Mouse (Mus musculus): Measurements from ENCODE around the gene Coq10b.
"Not testable (repeated sequence)": the region's sequence is repeated elsewhere in the genome, so short reads cannot be mapped to it uniquely, and the experiment has no call there.

The Coq10b gene

GRCm38 (mm10) chr1:55055322-55056115 is 2.9 kb downstream of the Coq10b start:
- DNase-seq (ENCODE audit: low spot score in 2 of 2), result no peak

- DNase-seq (ENCODE audit: low spot score in 2 of 2), result not testable (repeated sequence)
Observed at GRCm38 (mm10) chr1:55058383-55058782, 5.8 kb downstream of the Coq10b start.

DNA sequence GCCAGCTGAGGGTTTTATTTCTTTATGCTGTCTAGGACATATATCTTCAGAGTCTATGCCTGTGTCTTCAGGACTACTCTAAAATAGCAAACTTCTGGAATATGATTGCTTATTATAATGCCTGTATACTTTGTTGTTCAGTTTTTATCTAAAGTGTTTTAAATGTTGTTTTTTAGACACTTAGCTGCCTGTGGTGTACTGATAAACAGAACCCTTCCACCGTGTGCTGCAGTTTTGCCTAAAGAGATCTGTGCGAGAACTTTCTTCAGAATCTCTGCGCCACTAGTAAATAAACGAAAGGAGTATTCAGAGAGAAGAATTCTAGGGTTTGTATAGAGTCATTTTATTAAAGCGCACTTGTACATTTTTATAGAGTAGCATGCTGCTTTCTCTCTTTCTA is 8.5 kb downstream of the Coq10b start:
- no peak for DNase-seq (ENCODE audit: low spot score in 2 of 2)

DNA sequence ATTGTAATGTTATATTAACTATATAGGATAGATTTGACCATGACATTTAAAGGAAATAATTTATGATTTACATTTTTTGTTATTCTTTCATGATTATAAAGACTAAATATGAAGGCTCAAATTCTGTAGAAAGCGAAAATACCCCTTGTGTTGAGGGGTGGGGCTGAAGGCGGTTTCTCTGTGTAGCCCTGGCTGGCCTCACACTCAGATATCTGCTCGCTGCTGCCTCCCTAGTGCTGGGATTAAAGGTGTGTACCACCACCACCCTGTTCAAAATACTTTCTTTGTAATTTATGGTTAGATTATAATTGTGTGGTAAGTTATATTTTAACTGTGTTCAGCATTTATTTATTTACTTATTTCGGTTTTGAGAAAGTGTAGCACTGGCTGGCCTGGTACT is 9.2 kb downstream of the Coq10b start:
- DNase-seq (ENCODE audit: low spot score in 2 of 2), result no peak

DNA sequence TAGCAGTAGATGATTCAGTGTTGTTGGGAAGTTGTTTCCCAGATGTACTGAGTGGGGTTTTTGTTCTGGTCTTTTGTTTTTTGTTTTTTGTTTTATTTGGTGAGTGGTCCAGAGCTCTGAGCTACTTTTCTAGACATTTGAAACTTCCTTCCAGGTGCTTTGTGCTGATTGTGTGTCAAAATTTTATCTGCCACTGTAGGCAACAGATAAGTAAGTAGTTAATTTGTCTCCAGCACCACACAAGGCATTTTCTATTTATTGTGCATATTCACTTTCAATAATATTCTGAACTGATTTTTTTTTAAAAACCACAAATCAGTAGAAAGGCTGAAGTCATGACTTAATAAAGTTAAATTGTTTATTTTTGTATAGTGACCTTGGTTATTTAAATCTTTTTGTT is 19.8 kb downstream of the Coq10b start:
- DNase-seq (ENCODE audit: low spot score in 2 of 2), result not testable (repeated sequence)

DNA sequence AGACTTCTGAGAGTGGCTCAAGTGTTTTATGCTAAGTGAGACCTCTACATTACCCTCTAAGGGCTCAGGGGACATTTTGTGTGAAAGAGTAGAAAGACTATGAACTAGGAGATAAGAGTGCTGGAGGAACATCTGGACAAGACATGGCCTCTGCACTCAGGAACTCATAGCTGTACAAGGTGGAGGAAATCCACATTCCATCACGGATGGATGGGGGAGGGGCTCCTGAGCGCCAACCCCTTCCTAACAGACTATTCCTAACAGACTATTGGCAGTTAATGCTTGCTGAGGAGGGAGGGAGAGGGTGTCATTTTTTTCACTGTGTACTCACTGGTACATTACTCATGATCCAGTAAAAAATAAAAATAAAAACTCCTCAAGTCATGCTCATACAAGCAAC is 22.2 kb downstream of the Coq10b start:
- DNase-seq (ENCODE audit: low spot score in 2 of 2), result no peak

GRCm38 (mm10) chr1:55075652-55076394 is 23.3 kb downstream of the Coq10b start:
- DNase-seq (ENCODE audit: low spot score in 2 of 2), result no peak

DNA sequence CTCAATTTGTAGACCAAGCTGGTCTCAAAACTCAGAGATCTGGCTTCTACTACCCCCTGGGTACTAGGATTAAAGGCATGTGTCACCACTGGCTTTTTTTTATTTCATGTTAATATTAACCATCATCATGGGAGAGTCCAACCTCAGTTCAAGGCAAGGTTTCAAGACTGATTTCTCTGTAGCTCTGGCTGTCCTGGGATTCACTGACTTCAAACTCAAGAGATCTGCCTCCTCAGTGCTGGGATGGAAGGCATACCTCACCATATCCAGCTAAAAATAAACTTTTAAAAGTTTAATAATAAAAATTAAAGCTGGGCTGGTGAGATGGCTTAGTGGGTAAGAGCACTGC is 23.8 kb downstream of the Coq10b start:
- DNase-seq (ENCODE audit: low spot score in 2 of 2), result no peak

GRCm38 (mm10) chr1:55076849-55077516 is 24.4 kb downstream of the Coq10b start:
- no peak for DNase-seq (ENCODE audit: low spot score in 2 of 2)

- DNase-seq (ENCODE audit: low spot score in 2 of 2), result no peak
Observed at GRCm38 (mm10) chr1:55079677-55080076, 27.1 kb downstream of the Coq10b start.

GRCm38 (mm10) chr1:55082106-55082505 is 29.5 kb downstream of the Coq10b start:
- no peak for DNase-seq (ENCODE audit: low spot score in 2 of 2)

- no peak for DNase-seq (ENCODE audit: low spot score in 2 of 2)
Observed at GRCm38 (mm10) chr1:55085781-55086366, 33.3 kb downstream of the Coq10b start.

DNA sequence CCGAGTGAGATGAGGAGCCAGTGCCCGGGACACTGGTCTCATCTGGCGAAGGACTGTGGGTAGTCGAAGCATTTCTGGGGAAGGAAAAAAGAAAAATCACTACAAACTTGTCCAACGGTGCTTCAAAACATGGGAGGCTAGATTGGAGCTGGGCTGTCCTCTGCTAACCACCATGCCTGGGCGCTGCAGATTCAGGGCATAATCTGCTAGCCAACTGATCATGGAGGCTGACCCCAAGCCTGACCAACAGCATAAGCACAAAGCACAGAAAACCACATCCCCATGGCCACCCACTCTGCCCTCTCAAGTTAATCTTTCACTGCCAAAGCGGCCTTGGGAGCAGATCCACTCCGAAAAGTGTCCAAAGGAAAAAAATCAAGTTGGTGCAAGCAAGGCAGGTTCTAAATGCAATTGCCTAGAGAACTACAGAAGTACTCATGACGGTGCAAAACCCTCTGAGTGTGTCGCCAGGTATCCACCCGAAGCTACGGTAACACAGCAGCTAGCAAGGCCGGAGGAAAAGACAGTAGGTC is 34.4 kb downstream of the Coq10b start:
- peak; percentile 14 to 20 for DNase-seq (ENCODE audit: low spot score in 2 of 2)

DNA sequence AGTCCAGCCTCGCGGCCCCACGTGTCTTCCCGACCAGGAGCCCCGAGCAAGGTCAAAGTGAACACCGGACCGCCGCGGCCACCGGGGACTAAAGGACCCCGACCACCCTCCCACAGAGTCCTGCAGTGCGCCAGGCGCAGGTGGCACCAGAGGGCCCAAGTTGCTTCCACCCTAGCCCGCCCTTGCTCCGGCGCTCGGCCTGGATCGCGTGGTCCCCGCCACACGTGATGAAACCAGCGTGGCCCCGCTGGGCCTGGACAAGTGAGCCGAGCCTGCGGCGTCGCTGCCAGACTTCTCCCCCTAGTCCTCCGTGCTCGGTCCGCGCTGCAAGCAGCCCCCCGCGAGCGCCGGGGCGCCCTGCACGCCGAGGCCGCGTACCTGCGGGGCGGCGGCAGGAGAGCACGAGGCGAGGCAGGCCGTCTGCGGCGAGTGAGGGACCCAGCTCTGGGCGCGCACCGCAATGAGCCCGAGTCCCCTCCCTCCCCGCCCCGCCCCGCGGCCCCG is 34.9 kb downstream of the Coq10b start:
- peak in 1 of 2 experiments; percentile 72 for DNase-seq (ENCODE audit: low spot score in 2 of 2)

- DNase-seq (ENCODE audit: low spot score in 2 of 2), result peak; percentile 97 to 98
Observed at GRCm38 (mm10) chr1:55087932-55088610, 35.5 kb downstream of the Coq10b start, which contains the start of the genes Hspe1 and Hspd1. Gene Hspe1 (plus strand): TSS chr1:55088132. Gene Hspd1 (minus strand): TSS chr1:55088243.

GRCm38 (mm10) chr1:55088611-55089497 is 36.3 kb downstream of the Coq10b start:
- no peak for DNase-seq (ENCODE audit: low spot score in 2 of 2)

DNA sequence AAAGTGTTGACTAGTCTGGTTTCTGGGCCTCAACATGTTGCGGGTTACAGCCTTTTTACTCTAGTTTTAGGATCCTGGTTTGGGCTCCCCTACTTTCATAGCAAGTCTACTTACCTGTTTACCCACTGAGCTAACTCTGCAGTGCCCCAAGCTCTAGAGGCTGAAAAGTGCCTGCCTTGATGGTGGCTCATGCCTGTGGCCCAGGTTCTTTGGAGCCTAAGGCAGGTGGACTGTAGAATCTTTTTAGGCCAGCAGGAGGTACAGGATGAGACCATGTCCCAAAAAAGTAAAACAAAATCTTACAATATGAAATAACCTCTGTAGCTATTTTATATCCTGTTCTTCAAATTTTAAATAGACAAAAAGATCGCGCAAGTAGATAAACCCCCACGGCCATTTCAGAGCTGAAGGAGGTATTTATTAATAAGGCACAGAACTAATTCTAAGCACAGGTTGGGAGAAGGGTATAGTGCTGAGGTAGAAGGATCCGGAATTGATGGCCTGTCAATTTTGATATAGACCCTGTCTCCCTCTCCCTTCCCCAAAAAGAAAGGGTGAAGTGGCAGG is 37.0 kb downstream of the Coq10b start:
- no peak for DNase-seq (ENCODE audit: low spot score in 2 of 2)

DNA sequence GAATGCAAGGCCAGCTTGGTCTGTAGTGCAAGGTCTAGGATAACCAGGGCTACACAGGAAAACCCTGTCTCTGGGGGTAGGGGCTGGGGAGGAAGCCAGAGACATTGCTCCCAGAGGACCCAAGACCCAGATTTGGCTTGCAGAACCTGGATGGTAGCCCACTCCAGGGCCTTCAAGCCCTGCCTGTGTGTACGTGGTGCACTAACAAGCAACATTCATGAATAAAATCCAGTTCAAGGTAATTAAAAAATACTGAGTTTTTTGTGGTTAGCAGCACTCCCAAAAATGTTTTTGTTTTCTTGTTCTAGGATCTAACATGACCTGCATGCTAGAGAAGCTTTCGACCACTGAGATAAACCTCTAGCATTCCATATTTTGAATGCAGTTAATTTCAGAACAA is 39.5 kb downstream of the Coq10b start:
- no peak for DNase-seq (ENCODE audit: low spot score in 2 of 2)

DNA sequence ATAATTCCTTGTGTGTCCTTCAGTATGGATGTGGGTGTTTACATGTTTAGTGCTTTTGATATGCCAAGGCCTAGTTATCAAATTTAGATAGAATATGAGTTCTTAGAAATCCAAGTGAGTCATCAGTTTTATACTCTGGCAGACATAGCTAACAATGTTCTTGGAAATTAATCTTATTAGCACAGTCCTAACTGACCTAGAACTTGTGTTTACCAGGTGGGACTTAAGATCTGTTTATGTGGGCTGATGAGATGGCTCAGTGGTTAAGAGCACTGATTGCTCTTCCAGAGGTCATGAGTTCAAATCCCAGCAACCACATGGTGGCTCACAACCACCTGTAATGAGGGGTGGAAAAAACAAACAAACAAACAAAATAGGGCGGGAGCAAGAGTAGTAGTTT is 39.9 kb downstream of the Coq10b start:
- DNase-seq (ENCODE audit: low spot score in 2 of 2), result no peak

Measured in right cerebral cortex, adult 2 months (tissue).